Mouse (Mus musculus) thymus, postnatal 10 days (tissue): Measurements from ENCODE around the gene Hoxa4.

Source experiments
- DNase-seq, 2 experiments: peaks; one replicate each; pipeline ENCODE4 v3.0.0; 2021; ENCODE audit warnings: low spot score in 2 of 2

Hoxa4 gene

GRCm38 (mm10) chr6:52165441-52166370, 25.8 kb downstream of the Hoxa4 start:
- DNase-seq: no peak

GRCm38 (mm10) chr6:52164626-52165440, 26.7 kb downstream of the Hoxa4 start, which contains the start of gene Hoxa2:
Gene Hoxa2 (minus strand): TSS chr6:52164831.
- DNase-seq: no peak

GRCm38 (mm10) chr6:52164051-52164625, 27.4 kb downstream of the Hoxa4 start:
- no peak for DNase-seq

DNA sequence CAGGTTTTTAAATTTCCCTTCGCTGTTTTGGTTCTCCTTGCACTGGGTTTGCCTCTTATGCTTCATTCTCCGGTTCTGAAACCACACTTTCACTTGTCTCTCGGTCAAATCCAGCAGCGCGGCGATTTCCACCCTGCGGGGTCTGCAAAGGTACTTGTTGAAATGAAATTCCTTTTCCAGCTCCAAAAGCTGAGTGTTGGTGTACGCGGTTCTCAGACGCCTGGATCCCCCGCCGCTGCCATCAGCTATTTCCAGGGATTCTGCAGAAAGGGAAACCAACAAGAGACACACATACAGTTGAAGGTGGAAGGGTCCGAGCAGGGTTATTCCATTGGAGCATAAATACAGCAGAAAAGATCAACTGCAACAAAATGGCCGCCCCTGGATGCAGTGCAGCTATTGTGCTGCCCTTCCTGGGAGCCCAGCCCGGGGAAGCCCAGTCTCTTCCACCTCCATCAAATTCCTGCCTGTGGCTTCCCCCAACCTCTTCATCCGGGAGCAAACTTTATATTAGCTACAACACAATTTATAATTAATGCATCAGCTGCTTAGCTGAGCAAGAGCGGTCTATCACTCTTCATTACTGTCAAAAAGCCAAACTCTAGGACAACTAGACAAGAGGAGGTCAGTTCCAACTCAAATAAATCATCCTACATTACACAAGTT, 28.1 kb downstream of the Hoxa4 start:
- no peak for DNase-seq

DNA sequence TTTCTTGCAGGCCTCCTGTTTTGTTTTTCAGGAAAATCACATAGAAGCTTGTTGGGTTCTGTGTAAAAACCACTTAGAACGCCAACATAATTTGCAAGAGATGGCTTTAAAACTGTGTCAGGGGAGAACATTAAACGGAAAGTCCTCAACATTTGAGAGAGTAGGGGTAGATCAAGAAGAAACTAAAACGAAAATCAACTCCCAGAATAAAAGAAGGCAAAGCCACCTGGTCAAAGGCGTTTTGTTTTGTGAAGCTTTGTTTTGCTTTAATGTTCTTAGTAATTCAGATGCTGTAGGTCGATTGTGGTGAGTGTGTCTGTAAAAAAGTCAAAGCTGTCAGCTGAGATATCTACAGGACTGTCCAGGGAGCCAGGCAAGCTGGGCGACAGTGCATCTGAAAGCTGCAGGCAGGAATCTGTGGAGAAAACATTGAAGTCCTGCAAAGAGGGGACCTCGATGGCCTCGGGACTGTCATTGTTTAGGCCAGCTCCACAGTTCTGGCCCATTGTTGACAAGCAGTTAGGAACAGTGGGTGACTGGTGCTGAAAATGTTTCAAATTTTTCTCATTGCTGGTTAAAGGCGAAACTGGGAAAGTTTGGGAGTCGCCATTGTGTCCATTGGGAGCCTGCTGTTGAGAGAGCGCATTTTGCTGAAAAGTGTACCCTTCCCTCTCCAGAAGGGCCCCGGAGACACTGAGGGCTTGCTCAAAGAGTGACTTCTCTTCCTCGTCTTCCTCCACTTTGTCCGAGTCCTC, 28.8 kb downstream of the Hoxa4 start:
- DNase-seq: no peak

GRCm38 (mm10) chr6:52162093-52162380, 29.5 kb downstream of the Hoxa4 start:
- DNase-seq: no peak

DNA sequence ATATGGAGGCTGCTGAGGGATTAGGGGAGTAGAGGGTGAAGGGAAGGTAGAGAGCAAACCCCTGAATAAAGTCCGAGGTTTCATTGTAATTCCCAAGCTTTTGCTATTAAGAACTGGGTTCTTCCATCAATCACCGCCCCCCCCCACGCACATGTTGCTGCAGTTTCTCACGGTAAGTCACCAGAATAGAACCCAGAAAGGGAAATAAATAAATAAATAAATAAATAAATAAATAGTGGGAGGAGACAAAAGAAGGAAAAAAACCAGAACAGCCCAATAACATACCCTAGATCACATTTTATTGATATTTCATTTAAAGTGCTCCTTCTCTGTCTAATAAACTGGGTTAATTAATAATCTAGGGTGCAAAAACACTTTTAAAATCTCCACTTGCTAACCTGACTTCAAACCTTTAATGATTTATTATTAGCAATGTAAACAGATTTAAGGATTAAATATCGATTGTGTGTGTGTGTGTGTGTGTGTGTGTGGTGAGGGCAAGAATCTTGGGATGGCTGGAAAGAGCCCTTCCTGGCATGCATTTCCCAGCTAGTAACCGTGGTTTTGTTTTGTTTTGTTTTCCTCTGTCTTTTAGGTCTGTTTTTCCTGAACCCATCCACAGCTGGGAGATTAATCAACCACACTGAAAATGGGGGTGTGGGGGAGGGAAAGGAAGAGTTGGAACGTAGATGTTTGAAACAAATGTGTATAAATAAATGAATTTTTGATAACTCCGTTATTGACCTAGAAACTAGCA, 30.0 kb downstream of the Hoxa4 start:
- no peak for DNase-seq

GRCm38 (mm10) chr6:52160511-52161335, 30.8 kb downstream of the Hoxa4 start:
- DNase-seq: no peak

GRCm38 (mm10) chr6:52159979-52160378, 31.6 kb downstream of the Hoxa4 start:
- DNase-seq: no peak

DNA sequence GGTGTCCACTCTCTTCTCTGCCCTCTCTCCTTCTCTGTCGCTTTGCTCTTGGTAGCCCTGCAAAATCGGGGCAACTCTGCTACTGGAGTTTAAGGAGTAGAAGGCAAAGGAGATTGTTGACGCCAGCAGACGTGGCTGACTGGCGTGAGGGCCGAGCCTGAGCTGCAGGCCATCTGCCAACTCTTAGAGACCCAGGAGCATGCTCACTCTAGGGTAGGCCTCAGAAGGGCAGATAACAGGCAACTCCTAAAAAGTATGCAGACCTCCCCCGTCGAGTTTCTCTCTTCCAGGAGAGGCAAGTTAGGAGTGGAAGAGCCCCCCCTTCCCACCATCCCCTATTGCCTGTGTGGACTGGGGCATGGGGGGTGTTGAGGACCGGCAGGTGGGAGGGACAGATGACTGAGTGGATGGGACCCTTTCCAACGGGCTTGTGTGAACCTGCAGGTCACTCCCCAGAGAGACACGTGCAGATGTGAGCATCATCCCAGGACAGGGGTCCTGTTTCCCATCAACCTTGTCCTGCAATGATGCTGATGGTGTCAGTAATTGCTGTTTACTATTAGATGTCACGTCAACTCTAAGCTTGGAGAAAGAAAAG, 32.3 kb downstream of the Hoxa4 start:
- DNase-seq: no peak

- peak; percentile 30 to 47 for DNase-seq
Observed at GRCm38 (mm10) chr6:52158276-52159051, 33.1 kb downstream of the Hoxa4 start, which contains the start of gene Hoxa1. Gene Hoxa1 (minus strand): TSS chr6:52158317.

- no peak for DNase-seq
Observed at GRCm38 (mm10) chr6:52157466-52158275, 33.9 kb downstream of the Hoxa4 start.

DNA sequence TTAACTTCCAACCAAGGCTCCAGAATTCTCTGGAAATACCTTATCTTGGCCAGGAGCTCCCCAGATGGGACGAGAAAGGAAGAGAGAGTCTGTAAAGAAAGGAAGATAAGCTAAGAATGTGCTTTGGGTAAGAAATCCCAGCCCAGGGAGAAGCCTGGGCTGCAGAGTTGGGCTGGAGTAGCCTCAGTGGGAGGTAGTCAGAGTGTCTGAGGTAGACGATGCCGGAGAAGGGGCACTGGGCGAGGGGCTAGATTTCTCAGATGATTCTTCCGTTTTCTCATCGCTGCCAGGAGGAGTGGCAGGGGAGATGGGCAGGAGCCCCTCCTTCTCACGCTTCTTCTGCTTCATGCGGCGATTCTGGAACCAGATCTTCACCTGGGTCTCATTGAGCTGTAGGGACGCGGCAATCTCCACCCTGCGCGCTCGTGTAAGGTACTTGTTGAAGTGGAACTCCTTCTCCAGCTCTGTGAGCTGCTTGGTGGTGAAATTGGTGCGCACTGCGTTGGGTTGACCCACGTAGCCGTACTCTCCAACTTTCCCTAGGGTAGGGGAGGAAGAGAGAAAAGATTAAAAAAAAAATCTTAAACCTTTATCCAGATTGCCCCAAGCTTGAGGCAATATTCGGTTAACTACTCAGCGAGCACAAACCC, 34.9 kb downstream of the Hoxa4 start:
- DNase-seq: no peak

DNA sequence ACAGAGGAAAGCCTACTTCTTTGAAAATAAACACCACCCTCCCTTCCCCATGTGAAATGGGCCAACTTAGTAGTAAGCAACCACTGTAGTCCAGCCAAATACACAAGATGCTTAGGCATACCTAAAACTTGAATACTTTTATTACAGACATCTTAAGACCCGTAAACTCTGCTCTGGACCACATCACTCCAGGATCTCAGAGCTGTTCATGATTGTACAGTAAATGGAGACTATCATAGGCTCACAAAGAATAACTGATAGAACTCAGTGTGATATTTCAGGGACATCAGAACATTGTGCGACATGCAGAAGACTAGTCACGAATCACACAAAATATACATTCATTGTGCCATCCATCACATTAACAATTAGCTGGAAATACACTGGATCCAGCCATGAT, 36.1 kb downstream of the Hoxa4 start:
- DNase-seq: no peak

GRCm38 (mm10) chr6:52154044-52154443, 37.5 kb downstream of the Hoxa4 start:
- no peak for DNase-seq

DNA sequence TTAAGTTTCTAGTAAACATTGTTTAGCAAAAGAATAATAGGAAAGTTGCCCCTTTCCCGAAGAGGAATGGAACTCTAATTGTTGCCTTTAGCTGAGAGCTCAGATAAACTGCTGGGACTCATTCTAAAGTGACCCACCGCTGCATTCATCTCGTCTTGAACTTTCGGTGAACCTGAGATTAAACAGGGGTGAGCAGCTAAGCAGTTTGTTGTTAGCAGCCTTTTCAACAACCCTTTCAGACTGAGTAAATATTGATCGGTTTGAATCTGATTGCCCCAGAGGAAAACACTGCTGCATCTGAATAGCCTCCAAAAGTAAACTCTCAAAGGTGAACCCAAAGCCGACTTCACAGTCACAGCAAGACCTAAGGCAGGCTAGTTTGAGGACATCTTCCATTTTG, 38.3 kb downstream of the Hoxa4 start:
- no peak for DNase-seq
